Mouse (Mus musculus) stomach, embryonic 14.5 days (tissue): Measurements from ENCODE around the gene Mif4gd. TPM values are rescaled to one million over a fixed set of nuclear protein-coding genes. Genes with fewer than 3 reads are reported as not detected.

Experiments used
- ATAC-seq: fragments of 200-750 bp; cut with Nextera tagmentation; 2 replicates; pipeline ENCODE4 v1.8.0; 2017; ENCODE audit warnings: low read depth, moderate TSS enrichment; ENCODE audit not compliant: insufficient number of reproducible peaks, insufficient read depth, low FRiP score
- H3K27ac ChIP-seq: fragments of 300-500 bp; sonication (generic); 2 replicates; pipeline ENCODE4 v1.5.1; 2014; ENCODE audit warnings: mild to moderate bottlenecking, low read length, moderate library complexity, mixed read lengths
- H3K27me3 ChIP-seq: fragments of 300-500 bp; sonication (generic); 2 replicates; pipeline ENCODE4 v1.6.1; 2014; ENCODE audit warnings: low read length, control low read depth, mixed read lengths; ENCODE audit not compliant: control insufficient read depth, insufficient read depth
- H3K36me3 ChIP-seq: fragments of 300-500 bp; sonication (generic); 2 replicates; pipeline ENCODE4 v1.6.1; 2014; ENCODE audit warnings: mild to moderate bottlenecking, control low read depth, low read length, moderate library complexity, mixed read lengths; ENCODE audit not compliant: control insufficient read depth, insufficient read depth
- H3K4me1 ChIP-seq: fragments of 300-500 bp; sonication (generic); 2 replicates; pipeline ENCODE4 v1.6.1; 2014; ENCODE audit warnings: low read length, control low read depth, mixed read lengths; ENCODE audit not compliant: control insufficient read depth, insufficient read depth
- H3K4me2 ChIP-seq: fragments of 300-500 bp; sonication (generic); replicated peaks from 2 replicates; pipeline ENCODE4 v1.6.1; 2014; ENCODE audit warnings: low read depth, low read length, control low read depth
- H3K4me3 ChIP-seq: fragments of 300-500 bp; sonication (generic); 2 replicates; pipeline ENCODE4 v1.5.1; 2014; ENCODE audit warnings: low read depth, low read length, control low read depth
- H3K9ac ChIP-seq: fragments of 300-500 bp; sonication (generic); replicated peaks from 2 replicates; pipeline ENCODE4 v1.6.1; 2014; ENCODE audit warnings: low read depth, mild to moderate bottlenecking, control low read depth, low read length, moderate library complexity, mixed read lengths
- H3K9me3 ChIP-seq: fragments of 300-500 bp; sonication (generic); 2 replicates; pipeline ENCODE4 v1.6.1; 2016; ENCODE audit warnings: low read depth, low read length, control low read depth; ENCODE audit not compliant: control insufficient read depth
- WGBS: fragments of 180-500 bp; shearing (Covaris S2); extraction: QIAGEN DNeasy Blood & Tissue Kit; methylation state at CpG from one replicate; pipeline ENCODE4 v1.1.7; 2014; 5-methylcytosine and 5-hydroxymethylcytosine counted together
- polyA plus RNA-seq: library from polyadenylated mRNA; unstranded; fragments of >200 nt; fragmentation: Nextera tagmentation; extraction: Ambion mirVana; gene quantifications from 2 replicates; pipeline ENCODE4 v1.2.1, GENCODE M21; 2014

Mif4gd gene
- polyA plus RNA-seq, 1 experiment from 2014 or later, result 33.4 TPM

GRCm38 (mm10) chr11:115563406-115563805, 49.4 kb downstream of the Mif4gd start:
- Histone ChIP-seq H3K9ac (peak overlapping the region; percentile 32; the same call in 1 of the 2 replicates), H3K4me1 (peaks cover 7% of the 10 kb centered on the region; the same call in 1 of the 2 replicates), H3K36me3 (peaks cover 22% of the 10 kb centered on the region), H3K27me3 (no peaks in the 10 kb centered on the region), H3K4me3 (peak overlapping the region; percentile 97; the same call in 1 of the 2 replicates), H3K9me3 (no peaks in the 10 kb centered on the region), H3K4me2 (peak overlapping the region; percentile 61), H3K27ac (peak overlapping the region; percentile 82; the same call in 1 of the 2 replicates)
- ATAC-seq, result no peak
- WGBS, result 48% methylated on average over 4 of the region's 4 CpGs

Other genes starting within 250 kb of the Mif4gd start
- gene Hid1, start 245.2 kb downstream of the Mif4gd start, polyA plus RNA-seq, result 21.0 and 24.4 TPM in 2 replicates
- 12.6 and 13.0 TPM in 2 replicates for gene Cdr2l, start 231.1 kb downstream of the Mif4gd start, polyA plus RNA-seq
- gene Mrpl58, start 209.2 kb downstream of the Mif4gd start, polyA plus RNA-seq, result 206 and 208 TPM in 2 replicates
- 832 and 848 TPM in 2 replicates for gene Atp5h, start 193.0 kb downstream of the Mif4gd start, polyA plus RNA-seq
- 9.5 and 12.3 TPM in 2 replicates for gene Kctd2, start 192.8 kb downstream of the Mif4gd start, polyA plus RNA-seq
- not detected in 2 replicates for gene Trim80, start 172.4 kb downstream of the Mif4gd start, polyA plus RNA-seq
- 0.32 and 1.0 TPM in 2 replicates for gene Slc16a5, start 150.5 kb downstream of the Mif4gd start, polyA plus RNA-seq
- 5.7 and 8.0 TPM in 2 replicates for gene Armc7, start 137.3 kb downstream of the Mif4gd start, polyA plus RNA-seq
- gene Nt5c, start 121.1 kb downstream of the Mif4gd start, polyA plus RNA-seq, result 111 and 121 TPM in 2 replicates
- 529 and 563 TPM in 2 replicates for gene Jpt1, start 98.6 kb downstream of the Mif4gd start, polyA plus RNA-seq
- 984 and 994 TPM in 2 replicates for gene Sumo2, start 76.7 kb downstream of the Mif4gd start, polyA plus RNA-seq
- 162 and 164 TPM in 2 replicates for gene Nup85, start 48.5 kb downstream of the Mif4gd start, polyA plus RNA-seq
- 88.8 and 96.0 TPM in 2 replicates for gene Mrps7, start 9.0 kb downstream of the Mif4gd start, polyA plus RNA-seq
- gene Gga3, start 8.9 kb downstream of the Mif4gd start, polyA plus RNA-seq, result 18.6 and 21.2 TPM in 2 replicates
- gene Slc25a19, start 15.3 kb upstream of the Mif4gd start, polyA plus RNA-seq, result 21.5 and 24.3 TPM in 2 replicates
- gene Grb2, start 95.6 kb upstream of the Mif4gd start, polyA plus RNA-seq, result 39.6 and 55.0 TPM in 2 replicates
- 13.7 and 17.0 TPM in 2 replicates for gene Tmem94, start 152.5 kb upstream of the Mif4gd start, polyA plus RNA-seq
- gene Caskin2, start 200.7 kb upstream of the Mif4gd start, polyA plus RNA-seq, result 14.3 and 15.3 TPM in 2 replicates
- 24.3 and 25.0 TPM in 2 replicates for gene Tsen54, start 201.8 kb upstream of the Mif4gd start, polyA plus RNA-seq
- 37.6 and 41.1 TPM in 2 replicates for gene Llgl2, start 211.1 kb upstream of the Mif4gd start, polyA plus RNA-seq
- gene Myo15b, start 245.4 kb upstream of the Mif4gd start, polyA plus RNA-seq, result 3.1 and 5.9 TPM in 2 replicates